Mouse (Mus musculus) frontal cortex, adult (tissue): Measurements from ENCODE around the gene Clspn.
A peak's percentile ranks its signal among the peaks of the same experiment; 100 is the strongest.

Source experiments
- ATAC-seq: cut with Nextera tagmentation; 2 replicates; pipeline ENCODE4 v1.9.2; 2017; ENCODE audit warnings: mild to moderate bottlenecking, moderate library complexity, mixed read lengths; ENCODE audit not compliant: low TSS enrichment

Clspn gene

DNA sequence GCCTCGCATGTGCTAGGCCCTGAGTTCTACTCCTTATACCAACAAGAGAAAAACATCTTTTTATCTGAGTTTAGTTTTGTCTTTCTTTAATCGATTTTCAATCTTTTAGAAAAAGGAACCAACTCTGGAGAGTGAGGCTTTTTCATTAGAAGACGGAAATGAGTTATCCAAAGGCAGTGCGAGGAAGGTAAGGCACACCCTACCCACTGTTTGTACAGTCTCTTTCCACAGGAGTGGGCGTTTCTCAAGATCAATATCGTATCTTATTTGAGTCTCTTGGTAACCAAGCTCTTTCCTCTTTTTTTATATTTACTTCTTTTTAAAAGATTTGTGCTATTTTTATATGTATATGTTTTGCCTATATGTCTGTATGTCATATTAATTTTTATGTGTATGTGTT is 7.1 kb downstream of the Clspn start:
- ATAC-seq: no peak

DNA sequence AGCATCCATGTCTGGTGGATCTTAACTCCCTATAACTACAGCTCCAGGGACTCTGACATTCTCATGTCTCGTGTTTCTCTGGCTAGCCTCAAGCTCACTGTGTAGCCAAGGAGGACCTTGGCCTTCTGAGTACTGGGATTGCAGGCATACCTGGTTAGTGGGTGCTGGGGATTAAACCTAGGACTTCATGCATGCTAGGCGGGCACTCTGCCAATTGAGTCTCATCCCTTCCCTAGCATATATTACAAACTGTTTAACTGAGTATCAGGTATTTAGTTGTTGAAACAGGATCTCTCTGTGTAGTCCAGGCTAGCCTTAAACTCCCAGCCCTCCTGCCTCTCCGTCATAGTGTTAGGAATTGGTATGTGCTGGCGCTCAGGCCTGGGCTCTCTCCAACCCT is 10.5 kb downstream of the Clspn start:
- no peak for ATAC-seq

DNA sequence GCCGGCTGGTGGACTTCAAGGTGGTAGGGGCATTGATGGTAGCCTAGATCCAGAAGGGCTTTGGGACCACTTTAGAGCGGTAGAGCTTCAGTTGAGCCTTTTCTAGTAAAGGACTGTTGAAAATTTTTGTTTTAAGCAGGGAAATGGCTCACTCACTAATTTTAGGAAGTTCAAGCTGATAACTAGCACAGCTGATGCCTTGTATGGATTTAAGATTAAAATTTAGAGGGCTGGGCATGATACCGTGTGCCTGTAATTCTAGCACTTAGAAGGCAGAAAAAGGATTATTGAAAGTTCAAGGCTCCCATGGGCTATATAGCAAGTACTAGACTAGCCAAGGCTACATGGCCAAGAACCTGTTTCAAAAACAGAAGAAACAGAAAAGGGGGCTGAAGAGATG is 13.0 kb downstream of the Clspn start:
- ATAC-seq: no peak

DNA sequence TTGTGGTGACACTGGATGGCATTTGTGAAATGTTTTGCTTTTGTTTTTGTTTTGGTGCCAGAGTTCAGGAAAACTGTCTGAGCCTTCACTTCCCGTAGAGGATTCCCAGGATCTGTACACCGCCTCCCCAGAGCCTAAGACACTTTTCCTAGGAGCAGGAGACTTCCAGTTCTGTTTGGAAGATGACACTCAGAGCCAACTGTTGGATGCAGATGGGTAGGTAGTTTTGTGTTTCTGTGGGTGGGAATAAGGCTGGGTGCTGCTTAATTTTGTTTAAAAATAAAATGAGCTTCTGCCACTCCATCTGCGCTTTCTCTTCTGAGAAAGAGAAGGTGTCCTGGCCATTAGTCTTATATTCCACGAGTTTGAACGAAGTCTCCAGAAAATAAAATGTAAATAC is 19.5 kb downstream of the Clspn start:
- peak; percentile 92 for ATAC-seq

DNA sequence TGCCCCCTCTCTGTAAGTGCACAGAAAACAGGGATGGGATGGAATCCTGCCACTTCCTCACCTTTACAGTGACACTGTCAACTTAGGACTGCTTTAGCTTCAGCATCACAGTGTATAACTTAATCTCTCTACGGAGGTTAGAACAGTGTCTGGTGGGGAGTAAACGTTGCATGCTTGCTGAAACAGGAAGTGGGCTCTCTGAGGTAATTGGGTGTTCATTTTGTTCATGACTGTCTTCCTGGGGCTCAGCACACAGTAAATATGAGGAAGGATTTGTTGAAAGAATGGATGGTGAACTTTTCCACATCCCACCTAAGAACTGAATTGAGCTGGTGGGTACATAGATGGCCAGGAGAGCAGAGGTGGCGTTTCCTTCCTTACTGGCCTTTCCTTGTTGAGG is 21.2 kb downstream of the Clspn start:
- no peak for ATAC-seq

DNA sequence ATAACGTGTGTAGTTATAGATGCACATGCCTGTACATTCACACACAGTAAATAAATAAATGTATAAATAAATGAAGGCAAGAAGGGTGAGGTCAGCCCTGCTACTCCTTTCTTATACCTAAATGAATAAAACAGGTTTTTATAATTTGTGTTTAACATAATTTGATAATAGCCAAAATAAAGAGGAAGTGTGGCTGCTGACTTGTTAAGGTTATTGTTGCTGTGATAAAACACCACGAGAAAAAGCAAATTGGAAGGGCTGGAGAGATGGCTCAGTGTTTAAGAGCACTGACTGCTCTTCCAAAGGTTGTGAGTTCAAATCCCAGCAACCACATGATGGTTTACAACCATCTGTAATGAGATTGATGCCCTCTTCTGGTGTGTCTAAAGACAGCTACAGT is 22.3 kb downstream of the Clspn start:
- ATAC-seq: no peak

DNA sequence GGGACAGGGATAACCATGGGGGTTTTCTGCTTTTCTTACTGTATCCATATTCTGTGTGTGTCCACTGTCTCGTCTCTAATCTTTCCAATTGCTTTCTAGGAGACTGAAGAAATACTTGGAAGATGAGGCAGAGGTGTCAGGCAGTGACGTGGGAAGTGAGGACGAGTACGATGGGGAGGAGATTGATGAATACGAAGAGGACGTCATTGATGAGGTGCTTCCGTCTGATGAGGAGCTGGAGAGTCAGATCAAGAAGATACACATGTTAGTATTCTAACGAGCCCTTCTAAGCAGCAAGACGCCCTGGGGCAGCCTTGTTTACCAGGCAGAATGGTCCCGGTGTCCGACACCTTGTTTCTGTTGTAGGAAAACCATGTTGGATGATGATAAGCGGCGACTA is 29.0 kb downstream of the Clspn start:
- ATAC-seq: no peak

DNA sequence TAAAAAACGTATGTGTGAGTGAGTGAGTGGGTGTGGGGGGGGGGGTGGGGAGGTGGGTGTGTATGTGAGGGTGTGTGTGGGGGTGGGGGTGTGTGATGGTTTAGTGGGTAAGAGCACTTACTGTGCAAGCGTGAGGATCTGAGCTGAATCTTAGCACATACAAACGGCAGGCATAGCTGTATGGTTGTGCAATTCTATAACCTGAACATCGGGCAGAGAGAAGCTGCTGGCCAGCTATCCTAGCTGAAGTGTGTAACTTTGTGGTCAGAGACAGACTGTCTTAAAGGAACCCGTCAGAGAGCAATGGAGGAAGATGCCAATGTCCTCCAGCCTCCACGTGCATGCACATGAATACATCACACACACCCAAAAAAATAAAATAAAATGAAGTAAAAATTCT is 35.3 kb downstream of the Clspn start:
- ATAC-seq: no peak

DNA sequence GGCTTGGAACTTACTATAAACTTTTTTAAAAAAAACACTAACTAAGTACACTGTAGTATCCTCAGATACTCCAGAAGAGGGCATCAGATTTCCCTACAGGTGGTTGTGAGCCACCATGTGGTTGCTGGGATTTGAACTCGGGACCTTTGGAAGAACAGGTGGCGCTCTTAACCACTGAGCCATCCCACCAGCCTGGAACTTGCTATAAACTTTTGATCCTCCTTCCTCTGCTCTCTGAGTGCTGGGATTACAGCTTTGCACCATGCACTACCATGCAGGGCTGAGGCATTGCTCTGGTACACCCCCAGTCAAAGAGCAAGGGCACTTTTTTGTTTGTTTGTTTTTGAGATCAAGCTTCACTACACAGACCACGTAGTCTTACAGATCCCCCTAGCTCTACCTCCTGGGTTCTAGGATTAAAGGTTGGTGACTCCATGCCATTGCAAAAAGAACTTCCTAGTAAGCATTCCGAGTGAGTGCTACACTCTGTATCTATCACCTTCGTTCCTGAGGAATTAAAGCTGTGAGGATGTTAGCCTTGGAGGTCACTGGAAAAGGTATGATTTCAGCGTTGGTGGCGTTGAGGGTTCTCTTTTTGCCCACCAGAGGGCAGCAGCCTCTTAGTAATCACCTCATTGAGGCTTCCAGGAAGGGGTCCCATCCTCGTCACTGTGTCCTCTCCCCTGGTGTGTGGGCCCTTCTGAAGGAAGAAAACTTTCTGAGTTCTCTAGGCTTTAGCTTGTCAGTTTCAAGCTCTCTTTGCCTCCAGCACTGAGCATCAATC is 43.4 kb downstream of the Clspn start:
- no peak for ATAC-seq

DNA sequence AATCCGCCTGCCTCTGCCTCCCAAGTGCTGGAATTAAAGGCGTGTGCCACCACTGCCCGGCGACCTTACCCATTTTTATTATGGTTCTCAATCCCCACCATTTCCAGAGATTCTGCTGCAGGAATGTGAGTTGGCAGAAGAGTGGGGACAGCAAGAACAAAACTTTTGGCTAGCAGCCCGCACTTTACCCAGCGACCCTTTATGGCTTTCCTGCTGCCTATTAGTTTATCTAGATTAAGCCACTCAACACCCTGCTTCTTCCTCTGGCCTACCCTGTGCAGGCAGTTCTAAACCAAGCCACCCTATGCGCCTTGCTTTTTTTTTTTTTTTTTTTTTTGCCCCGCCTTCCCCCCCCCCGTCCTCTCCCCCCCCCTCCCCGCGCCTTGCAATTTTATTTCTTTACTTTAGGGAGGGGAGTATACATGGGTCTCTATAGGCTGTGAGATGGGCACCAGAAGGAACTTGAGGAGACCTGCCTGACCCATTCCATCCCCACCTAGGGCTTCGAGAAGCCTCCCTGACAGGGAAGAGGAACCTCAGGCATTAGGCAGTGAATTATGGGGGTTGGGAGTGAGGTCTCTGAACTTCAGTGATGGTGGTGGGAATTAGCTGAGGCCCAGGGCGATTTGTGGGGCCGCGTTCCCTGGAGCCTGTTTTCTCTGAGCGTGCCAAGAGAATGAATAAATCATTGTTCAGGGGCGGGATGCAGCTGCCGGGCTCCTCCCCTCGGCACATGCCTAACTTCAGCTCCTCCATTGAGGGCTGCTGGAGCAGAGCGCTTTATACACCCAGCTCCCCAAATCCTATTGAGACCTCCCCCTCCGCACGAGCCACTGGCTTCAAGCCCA is 45.1 kb downstream of the Clspn start:
- ATAC-seq: peak; percentile 62; the same call in 1 of the 2 replicates

DNA sequence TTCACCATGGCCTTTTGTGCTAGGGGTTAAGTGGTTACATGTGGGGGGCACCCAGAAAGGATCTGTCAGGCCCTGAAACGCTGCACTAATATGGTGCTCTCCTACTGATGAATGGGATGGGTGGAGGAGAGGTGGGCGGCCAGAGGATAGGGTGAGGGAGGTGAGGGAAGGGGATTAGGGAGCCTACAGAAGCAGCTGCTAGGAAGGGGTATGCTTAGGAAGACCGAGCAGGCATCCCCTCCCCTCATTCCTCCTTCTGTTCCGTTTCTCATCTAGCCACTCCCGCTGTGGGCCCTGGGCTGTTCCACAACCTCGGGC is 45.7 kb downstream of the Clspn start:
- ATAC-seq: no peak

DNA sequence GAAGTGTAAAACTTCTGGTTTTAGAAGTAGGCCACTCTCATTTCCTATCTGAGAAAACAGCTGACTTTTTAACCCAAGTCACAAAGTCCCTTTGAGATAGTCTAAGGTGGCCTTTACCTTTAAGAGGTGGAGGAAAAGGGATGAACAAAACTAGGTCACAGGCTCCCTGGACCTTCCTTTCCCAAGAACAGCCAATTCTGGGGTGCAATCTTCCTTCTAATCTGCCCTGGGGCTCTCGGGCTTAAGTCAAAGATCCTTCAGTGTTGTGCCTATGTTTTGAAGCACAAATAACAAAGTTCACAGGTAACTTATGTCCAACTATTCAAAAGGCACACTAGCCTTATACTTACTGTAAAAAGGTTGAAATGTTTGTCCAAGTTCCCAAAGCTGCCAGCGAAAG is 47.4 kb downstream of the Clspn start:
- no peak for ATAC-seq

DNA sequence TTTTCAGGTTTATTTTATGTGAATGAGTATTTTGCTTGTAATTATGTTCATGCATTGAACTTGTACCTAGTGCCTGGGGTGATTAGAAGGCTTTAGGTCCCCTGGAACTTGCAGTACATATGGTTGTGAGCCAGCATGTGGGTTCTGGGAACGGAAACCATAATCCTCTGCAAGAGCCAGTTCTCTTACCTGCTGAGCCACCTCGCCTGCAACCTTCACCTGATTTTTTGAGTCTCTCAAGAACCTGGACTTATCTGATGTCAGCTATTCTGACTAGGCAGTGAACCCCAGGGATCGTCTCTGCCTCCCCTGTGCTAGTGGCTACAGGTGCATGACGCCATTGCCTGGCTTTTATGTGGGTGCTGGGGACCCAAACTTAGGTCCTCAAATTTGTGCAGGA is 49.0 kb downstream of the Clspn start:
- no peak for ATAC-seq

DNA sequence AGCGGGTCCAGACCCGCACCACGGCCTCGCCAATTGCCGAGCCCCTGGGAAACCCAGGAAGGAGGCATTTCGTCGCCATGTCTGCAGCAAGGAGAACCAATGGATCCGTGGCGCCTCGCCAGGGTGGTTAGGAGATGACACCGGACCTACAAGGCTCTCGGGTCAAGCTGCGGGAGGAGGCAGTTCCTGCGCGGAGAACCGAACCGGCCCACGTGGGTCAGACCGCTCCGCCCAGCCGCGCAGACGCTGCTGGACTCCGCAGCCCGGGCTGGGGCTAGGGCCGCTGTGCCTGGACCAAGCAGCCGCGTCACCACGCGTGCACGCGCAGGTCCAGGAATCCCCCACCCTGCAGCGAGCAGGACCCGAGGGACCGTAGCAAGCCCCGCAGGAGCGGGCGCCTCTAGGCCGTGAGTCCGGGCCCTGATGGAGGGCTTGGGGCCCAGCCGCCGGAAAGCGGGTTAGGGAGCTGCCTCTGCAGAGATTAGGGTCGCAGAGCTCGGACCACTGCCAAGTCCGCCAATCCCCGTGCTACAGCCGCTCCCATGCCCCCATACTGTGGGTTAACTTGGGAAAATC is 53.0 kb downstream of the Clspn start, which contains the start of gene 5730409E04Rik:
Gene 5730409E04Rik (plus strand): TSS at position 213 of the 576 bp plus-strand sequence.
- peak; percentile 96 for ATAC-seq

DNA sequence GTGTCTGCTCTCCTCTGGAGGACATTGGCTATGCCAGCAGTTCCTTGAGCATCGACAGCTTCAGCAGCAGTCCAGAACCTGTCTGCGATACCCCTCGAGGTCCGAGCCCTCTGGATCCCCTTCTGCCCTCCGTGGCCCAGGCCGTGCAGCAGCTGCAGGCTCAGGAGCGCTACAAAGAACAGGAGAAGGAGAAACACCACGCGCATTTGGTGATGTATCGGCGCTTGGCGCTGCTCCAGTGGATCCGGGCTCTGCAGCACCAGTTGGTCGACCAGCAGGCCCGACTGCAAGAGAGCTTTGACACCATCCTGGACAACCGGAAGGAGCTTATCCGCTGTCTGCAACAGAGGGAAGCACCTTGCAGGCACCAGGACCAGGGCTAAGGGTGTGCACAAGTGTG is 55.3 kb downstream of the Clspn start:
- ATAC-seq: no peak

DNA sequence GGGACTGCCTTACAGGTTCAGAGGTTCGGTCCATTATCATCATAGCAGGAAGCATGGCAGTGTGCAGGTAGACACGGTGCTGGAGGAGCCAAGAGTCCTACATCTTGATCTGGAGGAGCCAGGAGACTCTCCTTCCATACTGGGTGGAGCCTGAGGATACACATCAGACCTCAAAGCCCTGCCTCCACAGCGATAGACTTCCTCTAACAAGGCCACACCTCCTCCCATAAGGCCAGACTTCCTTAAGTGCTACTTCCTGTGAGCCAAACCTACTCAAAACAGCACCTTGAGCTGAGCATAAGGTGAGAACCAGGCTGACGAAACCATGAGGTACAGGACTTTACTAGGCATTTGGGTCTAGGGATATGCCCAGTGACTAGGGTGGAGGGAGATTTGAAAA is 59.6 kb downstream of the Clspn start:
- no peak for ATAC-seq

DNA sequence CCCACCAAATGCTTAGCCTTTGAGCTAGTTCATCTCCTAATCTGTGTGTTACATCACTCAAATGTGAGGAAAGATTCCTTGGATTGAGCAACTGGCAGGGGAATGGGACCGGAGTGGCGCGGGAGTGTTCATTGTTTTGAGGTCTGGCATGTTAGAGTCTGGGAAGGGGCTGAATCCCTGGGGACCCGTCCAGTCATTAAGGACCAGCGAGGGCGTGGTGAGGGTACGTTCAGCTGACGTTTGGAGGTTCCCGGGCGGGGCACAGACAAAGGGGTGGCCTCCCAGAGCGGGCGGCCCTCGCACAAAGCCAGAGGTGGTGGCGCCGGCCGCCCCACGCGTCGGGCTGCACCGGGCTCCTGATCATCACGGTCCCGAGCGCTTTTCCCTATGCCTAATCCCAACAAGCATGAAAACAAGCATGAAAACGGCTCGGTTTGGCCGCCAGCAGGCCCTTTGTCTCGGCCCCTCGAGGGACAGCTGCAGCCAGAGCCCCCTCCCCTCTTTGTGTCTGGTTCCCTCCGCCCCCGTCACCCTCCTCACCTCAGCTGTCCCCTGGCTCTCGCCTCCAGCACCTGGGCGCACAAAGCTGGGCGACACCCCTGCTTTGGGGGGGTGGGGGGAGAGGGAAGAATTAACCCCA is 63.1 kb downstream of the Clspn start:
- no peak for ATAC-seq

DNA sequence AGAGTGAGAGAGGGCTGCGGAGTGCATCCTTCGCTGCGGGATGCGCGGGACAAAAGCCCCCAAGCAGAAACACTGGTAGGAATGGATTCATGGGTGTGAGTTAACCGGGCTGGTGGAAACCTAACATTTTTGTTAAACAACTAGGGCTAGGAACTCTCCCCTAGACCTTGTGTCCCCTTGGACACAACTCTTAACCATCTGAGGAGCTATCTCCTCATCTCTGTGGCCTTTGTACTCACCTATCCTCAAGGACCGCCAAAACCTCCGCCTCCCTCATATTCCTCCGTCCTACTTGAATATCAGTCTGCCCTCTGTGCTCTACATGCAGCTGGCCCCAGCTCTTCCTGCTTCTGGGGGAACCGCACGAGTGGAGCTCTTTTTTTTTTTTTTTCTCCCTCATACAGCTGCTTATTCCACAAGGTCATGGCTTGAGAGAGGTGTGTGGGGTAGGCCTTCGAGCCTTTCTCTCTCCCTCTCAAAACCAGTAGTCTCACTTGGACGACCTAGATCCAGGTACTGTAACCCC is 63.7 kb downstream of the Clspn start:
- no peak for ATAC-seq

DNA sequence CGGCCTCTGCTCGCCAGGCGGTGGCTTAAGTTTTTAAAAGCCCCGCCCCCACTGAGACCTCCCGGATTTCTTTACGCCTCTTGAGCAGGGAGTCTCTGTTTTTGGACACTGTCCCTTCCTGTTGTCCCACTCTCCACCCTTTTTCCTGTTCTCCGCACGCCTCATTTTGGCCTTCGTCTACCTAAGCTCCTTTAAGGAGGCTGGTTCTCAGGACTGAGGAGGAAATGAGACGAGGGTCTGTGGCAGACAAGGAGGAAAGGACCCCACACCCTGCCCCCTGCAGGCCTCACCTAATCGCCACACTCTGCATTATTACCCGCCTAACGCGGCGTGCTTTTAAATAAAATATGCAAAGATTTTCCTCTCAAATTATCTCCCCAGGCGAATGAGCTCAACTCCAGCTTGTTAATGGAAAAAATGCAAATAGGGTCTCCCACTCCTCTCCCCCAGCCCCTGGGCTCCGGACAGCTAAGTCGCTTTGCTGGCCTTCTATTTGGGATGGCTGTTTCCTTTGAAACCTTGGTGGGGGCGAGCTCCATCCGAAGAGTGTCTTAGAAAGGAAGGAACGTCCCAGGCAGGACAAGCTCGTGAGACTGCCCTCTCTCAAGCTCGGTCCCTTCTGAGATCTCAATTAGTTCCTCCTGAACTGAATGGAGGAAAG is 70.4 kb downstream of the Clspn start:
- ATAC-seq: no peak

DNA sequence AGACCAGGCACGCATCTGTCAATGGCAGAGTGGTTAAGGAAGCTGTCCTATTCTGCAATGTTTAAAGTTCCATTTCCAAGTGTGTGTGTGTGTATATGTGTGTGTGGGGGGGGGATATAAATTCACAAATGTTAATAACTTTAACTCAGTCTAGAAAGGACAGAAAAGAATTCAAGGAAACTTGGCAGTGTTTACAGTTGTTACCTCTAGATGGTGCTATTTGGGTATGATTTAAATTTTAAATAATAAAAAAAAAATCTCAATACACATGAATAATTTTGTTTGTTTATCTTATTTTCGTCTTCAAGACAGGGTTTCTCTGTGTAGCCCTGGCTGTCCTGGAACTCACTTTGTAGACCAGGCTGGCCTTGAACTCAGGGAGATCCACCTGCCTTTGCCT is 75.2 kb downstream of the Clspn start:
- ATAC-seq: no peak

DNA sequence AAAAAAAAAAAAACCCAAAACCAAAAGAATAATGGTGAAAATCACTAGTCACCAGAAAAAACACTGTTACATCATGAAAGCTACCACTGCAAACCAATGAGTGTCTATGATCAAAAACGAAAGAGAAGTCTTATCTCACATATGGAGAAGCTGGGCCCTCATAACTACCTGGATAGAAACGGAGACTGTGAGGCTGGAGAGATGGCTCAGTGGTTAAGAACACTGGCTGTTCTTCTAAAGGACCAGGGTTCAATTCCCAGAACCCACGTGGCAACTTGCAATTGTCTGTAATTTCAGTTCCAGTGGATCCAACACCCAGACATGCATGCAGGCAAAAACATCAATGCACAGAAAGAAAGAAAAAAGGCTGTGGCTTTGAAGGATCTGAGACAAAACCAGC is 75.9 kb downstream of the Clspn start:
- ATAC-seq: no peak

DNA sequence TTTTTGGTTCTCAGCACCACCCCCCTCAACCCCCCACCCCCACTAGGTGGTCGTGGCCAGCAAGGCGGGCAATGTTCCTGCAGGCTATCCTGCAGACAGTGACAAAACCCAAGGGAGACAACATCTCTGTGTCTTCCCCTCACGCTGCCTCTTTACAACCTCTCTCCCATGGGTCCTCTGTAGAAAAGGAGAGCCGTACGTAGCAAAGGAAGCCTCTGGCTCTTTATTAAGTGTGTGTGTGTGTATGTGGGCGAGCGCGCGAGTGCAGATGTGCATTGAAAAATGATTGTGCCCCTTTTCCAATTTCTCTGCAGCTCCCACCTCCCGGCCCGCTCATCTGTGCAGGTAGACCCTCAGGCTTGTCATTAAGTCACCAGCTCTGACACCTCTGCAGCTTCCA is 79.6 kb downstream of the Clspn start:
- no peak for ATAC-seq
